Mouse (Mus musculus) thymus, postnatal 0 days (tissue): ENCODE measurements around the gene Slc48a1. TPM values are rescaled to one million over a fixed set of nuclear protein-coding genes. Genes with fewer than 3 reads are reported as not detected.

Source experiments
- DNase-seq: peaks from one replicate; pipeline ENCODE4 v3.0.0-alpha.2; 2015; ENCODE audit warnings: low spot score
- polyA plus RNA-seq: library from polyadenylated mRNA; unstranded; fragments of >200 nt; fragmentation: Nextera tagmentation; extraction: Ambion mirVana; gene quantifications from 2 replicates; pipeline ENCODE4 v1.2.1, GENCODE M21; 2015

Gene Slc48a1
- polyA plus RNA-seq, 1 experiment from 2014 or later: 48.3 TPM

GRCm38 (mm10) chr15:97781961-97782748 lies 3.8 kb downstream of the Slc48a1 start:
- no peak for DNase-seq

GRCm38 (mm10) chr15:97782749-97783105 lies 4.4 kb downstream of the Slc48a1 start:
- peak; percentile 87 for DNase-seq

GRCm38 (mm10) chr15:97784092-97784559 lies 5.8 kb downstream of the Slc48a1 start:
- DNase-seq: peak; percentile 93

- no peak for DNase-seq
Observed at GRCm38 (mm10) chr15:97784561-97785161, 6.3 kb downstream of the Slc48a1 start.

DNA sequence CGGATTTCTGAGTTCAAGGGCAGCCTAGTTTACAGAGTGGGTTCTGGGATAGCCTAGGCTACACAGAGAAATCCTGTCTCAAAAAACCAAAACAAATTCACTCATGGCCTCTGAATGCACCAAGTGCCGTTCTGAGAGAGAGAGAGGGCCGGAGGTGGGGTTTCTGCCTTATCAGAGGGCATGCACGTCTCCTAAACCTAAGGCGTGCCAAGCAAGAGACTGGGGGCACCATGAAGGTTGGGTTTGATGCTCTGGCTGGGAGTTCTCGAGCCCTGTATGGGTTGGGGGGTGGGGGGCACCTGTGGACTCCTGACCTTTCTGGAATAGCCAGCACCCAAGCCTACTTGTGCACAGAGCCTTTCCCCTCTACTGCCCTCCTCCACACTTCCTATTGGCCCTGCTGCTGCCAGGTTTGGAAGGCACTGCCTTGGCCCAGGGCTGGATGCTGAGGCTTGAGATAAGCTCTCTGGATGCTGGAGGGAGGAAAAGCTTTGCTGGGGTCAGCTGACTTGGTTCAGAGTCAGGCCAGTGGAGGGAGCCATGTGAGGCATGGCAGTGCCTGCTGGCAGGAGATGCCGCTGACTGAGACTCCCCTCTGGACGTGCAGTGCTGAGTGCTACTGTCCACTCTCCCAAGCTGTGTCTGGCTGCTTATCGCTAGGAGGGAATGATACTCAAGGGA lies 7.6 kb downstream of the Slc48a1 start:
- no peak for DNase-seq

DNA sequence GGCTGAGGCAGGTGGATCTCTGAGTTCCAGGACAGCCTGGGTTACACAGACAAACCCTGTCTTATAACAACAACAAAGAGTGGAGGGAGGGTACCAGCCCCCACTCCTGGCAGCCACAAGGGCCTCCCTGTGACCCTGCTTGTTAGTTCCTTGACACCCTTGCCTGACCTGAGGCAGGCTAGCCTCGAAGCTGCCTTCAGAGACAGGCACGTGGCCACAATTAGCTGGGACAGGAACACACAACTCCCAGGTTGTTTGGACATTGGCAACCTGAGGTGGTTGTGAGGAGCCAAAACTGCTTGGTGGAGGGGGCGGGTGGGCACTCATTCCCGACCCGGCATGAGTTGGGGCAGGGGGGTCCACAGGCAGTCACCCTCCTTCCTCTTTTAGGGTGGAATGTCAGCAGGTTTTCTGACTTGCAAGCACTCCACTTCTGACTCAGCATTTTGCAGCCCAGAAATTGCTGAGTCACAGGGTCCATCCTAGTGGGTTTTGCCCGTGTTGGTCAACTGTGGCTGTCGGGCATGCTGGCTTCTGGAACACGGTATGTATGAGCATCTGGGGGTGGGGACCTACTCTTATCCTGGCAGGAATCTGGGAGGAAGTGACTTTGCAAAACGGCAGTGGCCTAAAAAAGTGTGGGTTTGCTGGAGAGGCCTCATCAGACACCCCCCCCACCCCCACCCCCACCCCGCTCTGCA lies 8.2 kb downstream of the Slc48a1 start:
- DNase-seq: peak; percentile 70

DNA sequence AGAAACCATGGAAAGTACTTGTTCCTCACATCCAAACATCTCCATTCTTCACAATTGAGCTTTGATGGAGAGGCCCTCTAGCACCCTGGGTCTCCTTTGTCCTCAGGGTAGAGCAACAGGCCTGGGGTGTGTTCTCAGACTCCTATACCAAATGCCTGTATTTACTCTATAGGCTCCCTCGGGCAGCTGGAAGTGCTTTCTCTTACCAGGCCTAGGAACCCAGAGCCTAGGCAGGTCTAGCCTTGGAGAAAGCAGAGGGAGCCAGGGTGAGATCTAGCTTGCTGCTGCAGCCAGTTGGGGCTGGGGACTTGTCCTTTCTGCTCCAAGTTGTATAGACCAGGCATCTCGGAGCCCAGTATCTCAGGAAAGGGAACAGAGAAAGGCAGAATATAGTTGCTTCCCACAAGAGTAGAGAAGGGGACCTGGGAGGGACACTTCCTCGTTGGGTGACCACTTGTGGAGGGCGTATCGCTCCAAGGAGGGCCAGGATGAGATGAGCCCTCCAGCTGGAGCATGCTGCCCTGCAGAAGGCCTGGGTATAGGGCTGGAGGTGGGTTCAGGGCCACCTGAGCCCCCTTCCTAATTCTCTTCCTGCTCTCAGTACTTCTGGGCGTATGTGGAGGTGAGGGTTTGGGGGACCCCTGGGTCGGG lies 9.0 kb downstream of the Slc48a1 start:
- DNase-seq: no peak

- no peak for DNase-seq
Observed at GRCm38 (mm10) chr15:97787799-97788667, 9.7 kb downstream of the Slc48a1 start.

- DNase-seq: no peak
Observed at GRCm38 (mm10) chr15:97788821-97789220, 10.5 kb downstream of the Slc48a1 start.

- peak; percentile 80 for DNase-seq
Observed at GRCm38 (mm10) chr15:97789761-97790505, 11.6 kb downstream of the Slc48a1 start.

DNA sequence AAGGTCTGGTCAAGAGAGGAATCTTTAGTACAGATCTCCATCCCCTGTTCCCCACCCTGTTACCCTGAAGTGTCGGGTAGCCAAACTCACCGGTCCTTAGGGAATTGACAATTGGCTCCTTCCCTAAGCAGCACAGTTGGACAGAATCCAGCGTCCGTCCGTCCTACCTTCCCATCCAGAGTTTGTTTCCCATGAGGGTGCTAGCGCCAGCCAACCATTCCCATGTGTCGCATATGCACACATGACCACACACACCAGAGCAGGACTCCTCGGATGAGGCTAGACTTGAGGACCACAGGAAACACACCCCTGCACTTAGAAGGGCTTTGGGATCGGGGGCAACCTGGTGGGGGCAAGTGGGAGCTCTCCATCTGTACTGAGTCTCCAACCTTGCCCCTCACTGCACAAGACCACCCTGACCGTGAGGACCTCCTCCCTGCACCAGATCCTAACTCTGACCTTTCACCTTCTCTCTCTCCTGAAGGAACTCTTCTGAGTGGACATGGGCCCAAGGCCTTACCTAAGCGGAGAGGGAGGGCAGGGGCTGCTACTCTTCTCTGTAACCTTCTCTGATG lies 12.9 kb downstream of the Slc48a1 start:
- no peak for DNase-seq

DNA sequence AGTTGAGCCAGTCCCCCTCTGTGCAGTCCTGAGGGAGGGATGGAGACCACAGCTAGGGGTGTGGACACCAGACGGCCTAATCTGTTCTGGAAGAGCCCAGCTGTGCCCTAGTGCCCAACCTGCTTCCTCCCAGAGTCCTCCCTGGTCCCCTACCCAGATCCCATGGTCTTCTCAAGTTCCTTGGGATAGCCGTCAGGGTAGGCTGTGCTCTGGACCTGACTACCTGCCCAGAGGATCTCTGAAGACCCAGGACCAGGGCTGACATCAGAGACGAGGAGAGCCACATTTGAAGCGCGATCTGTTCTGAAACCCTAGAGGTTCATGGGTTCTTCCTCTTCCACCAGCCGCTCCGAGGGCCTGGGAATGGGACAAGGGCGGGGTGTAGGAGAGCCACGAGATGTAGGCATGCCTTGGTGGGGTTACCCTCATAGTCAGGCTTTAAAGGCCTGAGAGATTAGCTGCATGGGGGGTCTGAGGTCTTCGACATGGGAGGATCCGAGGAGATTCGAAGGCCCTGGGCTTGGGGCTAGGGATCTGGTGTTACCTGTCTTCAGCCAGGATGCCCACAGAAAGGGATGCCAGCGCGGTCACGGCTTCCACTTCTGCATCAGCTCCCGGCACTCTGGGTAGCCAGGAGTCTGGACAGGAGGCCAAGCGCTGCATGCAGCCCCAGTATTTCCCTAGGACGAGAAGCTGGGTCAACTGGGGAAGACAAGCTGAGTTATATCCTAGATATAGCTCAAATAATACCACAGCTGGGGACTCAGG lies 15.2 kb downstream of the Slc48a1 start:
- no peak for DNase-seq

DNA sequence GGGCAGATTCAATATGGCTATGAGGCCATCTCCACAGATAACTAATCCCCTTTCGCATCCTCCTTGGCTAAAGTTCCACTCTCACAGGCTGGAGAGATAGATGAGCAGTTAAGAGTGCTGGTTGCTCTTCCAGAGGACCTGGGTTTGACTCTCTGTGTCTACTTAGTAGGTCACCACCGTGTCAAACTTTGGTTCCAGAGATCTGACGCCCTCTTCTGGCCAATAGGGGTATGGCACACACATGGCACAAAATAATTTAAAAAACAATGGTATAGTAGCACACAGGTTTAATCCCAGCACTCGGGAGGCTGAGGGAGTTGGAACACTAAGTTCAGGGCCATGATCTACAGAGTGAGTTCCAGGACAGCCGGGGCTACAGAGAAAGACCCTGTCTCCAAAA lies 15.9 kb downstream of the Slc48a1 start:
- peak; percentile 34 for DNase-seq

DNA sequence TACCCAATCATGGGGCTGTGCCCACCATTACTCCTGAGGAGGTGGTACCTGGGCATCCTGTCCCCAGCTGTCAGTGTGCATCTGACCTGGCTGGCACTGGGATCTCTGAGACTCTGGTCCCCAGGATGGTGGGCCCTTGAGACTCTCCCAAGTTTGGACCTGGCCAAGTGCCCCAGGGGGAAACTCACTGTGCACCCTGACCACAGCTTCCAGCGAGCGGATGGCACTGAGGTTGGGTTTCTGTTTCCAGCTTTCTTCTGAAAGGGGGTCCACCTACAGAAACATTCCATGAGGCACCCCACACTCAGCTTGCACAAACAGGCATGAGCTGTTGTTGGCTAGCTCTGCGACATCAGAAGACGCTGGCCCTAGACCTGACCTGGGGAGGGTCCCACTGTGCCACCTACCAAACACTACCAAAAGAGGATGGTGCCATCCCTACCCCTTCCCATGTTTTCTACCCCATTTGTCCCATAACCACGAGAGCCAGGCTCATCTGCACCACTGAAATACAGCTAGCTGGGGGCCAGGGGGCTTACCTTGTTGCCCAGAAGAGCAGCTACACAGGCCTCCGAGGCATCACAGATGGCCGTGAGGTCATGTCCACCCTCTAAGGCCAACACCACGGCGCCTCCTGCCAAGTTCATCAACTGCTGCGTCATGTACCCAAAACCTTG lies 17.4 kb downstream of the Slc48a1 start:
- DNase-seq: no peak

DNA sequence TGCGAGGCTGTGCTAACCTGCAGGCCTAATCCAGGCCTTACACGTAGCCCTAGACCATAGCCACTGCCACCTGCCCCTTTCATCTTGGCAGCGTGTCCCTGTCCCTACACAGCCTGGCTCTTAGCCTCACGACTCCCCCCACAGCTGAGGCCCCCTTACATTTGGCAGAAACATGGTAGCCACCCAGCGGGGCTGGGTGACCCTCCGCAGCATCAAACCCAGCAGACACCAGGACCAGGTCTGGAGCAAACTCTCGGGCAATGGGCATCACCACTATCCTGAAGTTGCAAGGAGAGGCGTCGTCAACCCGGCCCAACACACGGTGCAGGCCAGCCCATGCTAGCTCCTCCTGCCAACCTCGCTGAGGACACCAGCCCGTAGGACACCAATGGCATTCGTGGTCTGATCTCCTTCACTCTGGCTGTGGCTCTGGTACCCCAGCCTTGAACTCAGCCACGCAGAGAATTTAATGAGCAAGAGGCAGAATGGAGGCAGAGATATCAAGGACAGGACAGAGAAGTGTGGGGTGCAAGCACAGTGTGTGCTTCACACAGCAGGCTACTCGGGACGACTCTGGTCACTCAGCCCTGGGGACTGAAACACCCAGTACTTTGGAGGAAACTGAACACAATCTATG lies 18.5 kb downstream of the Slc48a1 start:
- DNase-seq: no peak

DNA sequence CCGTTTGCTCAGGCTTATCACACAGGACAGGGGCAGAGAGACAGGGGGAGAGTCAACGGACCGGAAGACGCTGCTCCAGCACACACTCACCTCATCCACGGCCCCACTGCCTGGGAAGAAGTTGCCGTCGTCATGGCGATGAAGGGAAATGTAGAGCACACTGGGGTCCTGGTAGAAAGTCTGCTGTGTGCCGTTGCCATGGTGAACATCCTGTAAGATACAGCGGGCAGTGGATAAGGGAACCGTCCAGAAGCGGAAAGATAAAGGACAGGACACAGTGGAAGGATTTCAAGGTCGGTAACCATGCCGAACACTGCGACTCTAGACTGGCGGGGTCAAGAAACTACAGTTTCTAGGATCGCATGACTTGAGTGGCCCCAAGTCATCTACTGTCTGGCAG lies 19.8 kb downstream of the Slc48a1 start:
- DNase-seq: no peak

DNA sequence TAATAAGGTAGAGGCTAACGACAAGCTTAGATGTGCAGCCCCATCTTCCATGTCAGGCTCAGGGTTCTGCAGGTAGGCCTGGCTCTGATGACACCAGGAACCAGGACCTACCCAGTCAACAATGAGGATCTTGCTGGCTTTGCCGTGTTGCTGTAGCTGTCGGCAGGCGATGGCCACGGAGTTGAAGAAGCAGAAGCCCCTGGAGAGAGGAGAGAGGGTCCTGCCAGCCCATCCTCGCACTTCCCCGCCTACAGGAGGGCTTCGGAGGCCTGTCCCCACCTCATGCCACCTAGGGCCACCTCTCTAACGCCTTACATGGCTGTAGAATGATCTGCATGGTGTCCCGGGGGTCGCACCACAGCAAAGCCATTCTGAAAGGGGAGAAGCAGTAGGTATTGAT lies 21.1 kb downstream of the Slc48a1 start:
- DNase-seq: no peak
